Mouse (Mus musculus) bone marrow macrophage, adult 2 months (primary cell): Measurements from ENCODE around the gene Crybb1. TPM values are rescaled to one million over a fixed set of nuclear protein-coding genes. Genes with fewer than 3 reads are reported as not detected.

Experiments used
- H3K27ac ChIP-seq: 2 replicates; pipeline ENCODE4 v1.5.1; 2012; ENCODE audit warnings: low read depth, low read length; ENCODE audit not compliant: insufficient read depth
- H3K4me1 ChIP-seq: 2 replicates; pipeline ENCODE4 v1.6.1; 2012; ENCODE audit warnings: low read length; ENCODE audit not compliant: control insufficient read depth, insufficient read depth
- H3K4me3 ChIP-seq: 2 replicates; pipeline ENCODE4 v1.5.1; 2012; ENCODE audit warnings: mild to moderate bottlenecking, low read length, moderate library complexity; ENCODE audit not compliant: insufficient read depth
- CTCF ChIP-seq: IDR thresholded peaks from 2 replicates; pipeline ENCODE4 v1.5.1; 2012; ENCODE audit warnings: low read depth, mild to moderate bottlenecking, low read length, moderate library complexity
- POLR2A ChIP-seq: IDR thresholded peaks from 2 replicates; pipeline ENCODE4 v1.6.1; 2012; ENCODE audit warnings: mild to moderate bottlenecking, low read depth, low read length, borderline replicate concordance
- polyA plus RNA-seq: library from polyadenylated mRNA; stranded (reverse); fragments of >200 nt; gene quantifications from 2 replicates; pipeline ENCODE4 v1.2.4, GENCODE M21; 2012; ENCODE audit not compliant: missing spikeins, insufficient read depth, insufficient read length

Gene Crybb1
- polyA plus RNA-seq, 1 experiment, result not detected

- H3K4me3 ChIP-seq, result peak overlapping the region; percentile 49
These were observed 10.6 kb downstream of the Crybb1 start for GRCm38 (mm10) chr5:112266011-112266777.

GRCm38 (mm10) chr5:112270764-112271541, 15.3 kb downstream of the Crybb1 start:
- H3K27ac ChIP-seq, result no peak overlapping the region
- no peak overlapping the region for H3K4me3 ChIP-seq
- peaks cover 31% of the 10 kb centered on the region for H3K4me1 ChIP-seq
- TF ChIP-seq POLR2A (no peak), CTCF (no peak)

More at GRCm38 (mm10) chr5:112266011-112266777, 10.6 kb downstream of the Crybb1 start:
- H3K27ac ChIP-seq, result peak overlapping the region; percentile 98
- H3K4me1 ChIP-seq, result peaks cover 33% of the 10 kb centered on the region
- no peak for TF ChIP-seq POLR2A
- TF ChIP-seq CTCF, result no peak

DNA sequence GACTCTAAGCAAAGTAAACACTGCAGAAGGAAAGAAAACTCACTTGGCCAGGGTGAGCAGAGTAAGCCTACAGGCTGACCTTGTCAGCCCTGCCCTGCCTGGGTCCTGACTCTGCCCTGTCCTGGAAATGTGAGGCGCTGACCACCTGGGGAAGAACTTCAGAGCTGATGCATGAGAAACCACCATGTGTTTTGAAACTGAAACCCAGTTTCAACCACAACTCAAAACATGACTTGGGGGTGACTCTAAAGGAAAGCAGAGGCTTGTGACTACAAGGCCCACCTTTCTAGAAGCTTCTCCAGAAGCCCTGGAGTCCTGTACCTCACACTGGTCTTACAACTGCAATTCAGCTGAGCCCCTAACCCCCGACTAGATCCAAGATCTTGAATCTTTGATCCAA, 17.3 kb downstream of the Crybb1 start:
- no peak overlapping the region for H3K27ac ChIP-seq
- TF ChIP-seq CTCF (no peak), POLR2A (no peak)
- peaks cover 21% of the 10 kb centered on the region for H3K4me1 ChIP-seq
- H3K4me3 ChIP-seq, result no peak overlapping the region

- TF ChIP-seq POLR2A (no peak), CTCF (no peak)
- Histone ChIP-seq H3K4me1 (peaks cover 30% of the 10 kb centered on the region), H3K4me3 (no peak overlapping the region), H3K27ac (no peak overlapping the region)
These were observed 18.3 kb downstream of the Crybb1 start for GRCm38 (mm10) chr5:112273746-112274463.

GRCm38 (mm10) chr5:112275021-112275804, 19.6 kb downstream of the Crybb1 start:
- peaks cover 40% of the 10 kb centered on the region for H3K4me1 ChIP-seq
- TF ChIP-seq POLR2A, result no peak
- no peak for TF ChIP-seq CTCF
- H3K4me3 ChIP-seq, result no peak overlapping the region; the same call in 1 of the 2 replicates
- no peak overlapping the region for H3K27ac ChIP-seq

- peak; percentile 88; the same call in 1 of the 2 replicates for TF ChIP-seq POLR2A
- TF ChIP-seq CTCF, result no peak
- peak within 1 kb of the TSS; percentile 86 for H3K27ac ChIP-seq
- H3K4me1 ChIP-seq, result peaks cover 50% of the 10 kb centered on the region
These were observed 20.8 kb downstream of the Crybb1 start, which contains the start of gene Tpst2 for GRCm38 (mm10) chr5:112276267-112276873. Tpst2 (plus strand) TSS chr5:112276691.

GRCm38 (mm10) chr5:112276907-112277348, 21.3 kb downstream of the Crybb1 start:
- Histone ChIP-seq H3K27ac (peak overlapping the region; percentile 86), H3K4me1 (peaks cover 55% of the 10 kb centered on the region), H3K4me3 (peak overlapping the region; percentile 92)
- TF ChIP-seq POLR2A (no peak), CTCF (no peak)

More at GRCm38 (mm10) chr5:112276267-112276873, 20.8 kb downstream of the Crybb1 start, which contains the start of gene Tpst2:
- H3K4me3 ChIP-seq, result peak within 1 kb of the TSS; percentile 92

GRCm38 (mm10) chr5:112277906-112278470, 22.4 kb downstream of the Crybb1 start:
- no peak overlapping the region; the same call in 1 of the 2 replicates for H3K27ac ChIP-seq
- peaks cover 60% of the 10 kb centered on the region for H3K4me1 ChIP-seq
- peak overlapping the region; percentile 92 for H3K4me3 ChIP-seq
- TF ChIP-seq CTCF (no peak), POLR2A (no peak)
